Mouse (Mus musculus) liver, embryonic 13.5 days (tissue): ENCODE measurements around the gene Dpysl5. TPM values are rescaled to one million over a fixed set of nuclear protein-coding genes. Genes with fewer than 3 reads are reported as not detected.

Source experiments
- ATAC-seq: fragments of 200-750 bp; cut with Nextera tagmentation; 2 replicates; pipeline ENCODE4 v1.8.0; 2017; ENCODE audit warnings: low read depth, mild to moderate bottlenecking, moderate number of reproducible peaks, moderate library complexity
- DNase-seq: peaks from one replicate; pipeline ENCODE4 v3.0.0; 2022
- H3K27ac ChIP-seq: fragments of 300-500 bp; sonication (generic); 2 replicates; pipeline ENCODE4 v1.5.1; 2015; ENCODE audit warnings: moderate library complexity, mild to moderate bottlenecking, inconsistent platforms
- H3K27me3 ChIP-seq: fragments of 300-500 bp; sonication (generic); 2 replicates; pipeline ENCODE4 v1.6.1; 2015; ENCODE audit warnings: mild to moderate bottlenecking, inconsistent platforms
- H3K36me3 ChIP-seq: fragments of 300-500 bp; sonication (generic); 2 replicates; pipeline ENCODE4 v1.6.1; 2015; ENCODE audit warnings: mild to moderate bottlenecking, inconsistent platforms
- H3K4me1 ChIP-seq: fragments of 300-500 bp; sonication (generic); replicated peaks from 2 replicates; pipeline ENCODE4 v1.6.1; 2015; ENCODE audit warnings: inconsistent platforms
- H3K4me2 ChIP-seq: fragments of 300-500 bp; sonication (generic); 2 replicates; pipeline ENCODE4 v1.6.1; 2015; ENCODE audit warnings: inconsistent platforms, mild to moderate bottlenecking, moderate library complexity
- H3K4me3 ChIP-seq: fragments of 300-500 bp; sonication (generic); replicated peaks from 2 replicates; pipeline ENCODE4 v1.5.1; 2015; ENCODE audit warnings: mild to moderate bottlenecking, inconsistent platforms
- H3K9ac ChIP-seq: fragments of 300-500 bp; sonication (generic); 2 replicates; pipeline ENCODE4 v1.6.1; 2015; ENCODE audit warnings: mild to moderate bottlenecking, inconsistent platforms
- H3K9me3 ChIP-seq: fragments of 300-500 bp; sonication (generic); replicated peaks from 2 replicates; pipeline ENCODE4 v1.6.1; 2016; ENCODE audit warnings: inconsistent platforms
- WGBS: fragments of 180-500 bp; shearing (Covaris S2); methylation state at CpG from one replicate; pipeline ENCODE4 v1.1.7; 2015; ENCODE audit not compliant: insufficient replicate concordance; 5-methylcytosine and 5-hydroxymethylcytosine counted together
- polyA plus RNA-seq: library from polyadenylated mRNA; unstranded; fragments of >200 nt; fragmentation: Nextera tagmentation; extraction: Ambion mirVana; gene quantifications from 2 replicates; pipeline ENCODE4 v1.2.1, GENCODE M21; 2015

Dpysl5 gene
- polyA plus RNA-seq, 1 experiment from 2014 or later, result 0.33 TPM

GRCm38 (mm10) chr5:30833416-30833815, 122.1 kb downstream of the Dpysl5 start:
- Histone ChIP-seq H3K36me3 (no peaks in the 10 kb centered on the region; the same call in 1 of the 2 replicates), H3K4me2 (no peak overlapping the region), H3K4me1 (no peaks in the 10 kb centered on the region), H3K9ac (no peak overlapping the region), H3K9me3 (no peaks in the 10 kb centered on the region), H3K27ac (no peak overlapping the region), H3K4me3 (no peak overlapping the region), H3K27me3 (no peaks in the 10 kb centered on the region)
- DNase-seq (no peak), ATAC-seq (no peak)
- 57% methylated on average over 3 of the region's 3 CpGs for WGBS

DNA sequence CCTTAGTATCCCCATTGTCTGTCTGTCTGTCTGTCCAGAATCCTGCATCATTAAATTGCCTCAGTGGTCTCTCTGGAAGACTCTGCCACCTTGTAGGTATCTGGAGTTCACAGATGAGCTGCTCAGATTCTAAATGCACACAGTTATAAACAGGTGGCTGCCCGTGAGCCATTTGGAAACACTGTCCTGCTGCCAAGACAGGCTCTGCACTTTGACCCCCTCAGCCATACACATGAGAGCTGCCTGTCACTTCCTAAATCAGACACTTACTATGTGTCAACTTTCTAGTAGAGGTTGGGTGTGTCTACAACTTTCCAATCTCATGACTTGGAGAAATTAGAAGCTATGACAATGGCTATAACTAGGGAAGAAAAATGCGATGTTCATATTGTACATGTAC, 128.4 kb downstream of the Dpysl5 start:
- no peak overlapping the region for H3K4me3 ChIP-seq
- no peak overlapping the region for H3K4me2 ChIP-seq
- H3K27ac ChIP-seq, result no peak overlapping the region
- no peaks in the 10 kb centered on the region; the same call in 1 of the 2 replicates for H3K36me3 ChIP-seq
- no peaks in the 10 kb centered on the region; the same call in 1 of the 2 replicates for H3K4me1 ChIP-seq
- no peak for ATAC-seq
- no peaks in the 10 kb centered on the region for H3K27me3 ChIP-seq
- no peak overlapping the region for H3K9ac ChIP-seq
- no peak for DNase-seq
- 60% methylated on average over 2 of the region's 2 CpGs for WGBS
- no peaks in the 10 kb centered on the region for H3K9me3 ChIP-seq

DNA sequence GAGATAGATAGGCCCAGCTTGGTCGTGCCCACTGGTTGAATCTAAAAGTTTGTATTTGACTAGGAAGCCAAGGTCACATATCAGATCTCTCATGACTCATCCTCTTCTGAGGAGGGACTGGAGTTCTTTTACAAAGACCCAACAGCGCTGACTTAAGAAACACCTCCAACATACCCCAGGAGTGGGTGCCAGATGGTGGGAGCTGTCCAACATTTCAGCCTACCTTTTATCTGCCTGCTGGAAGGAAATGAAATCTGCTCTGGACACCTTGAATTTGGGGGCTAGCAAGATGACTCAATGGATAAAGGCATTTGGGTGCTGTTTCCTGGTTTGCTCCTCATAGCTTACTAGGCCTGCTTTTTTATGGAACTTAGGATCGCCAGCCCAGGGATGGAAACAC, 130.5 kb downstream of the Dpysl5 start:
- Histone ChIP-seq H3K4me3 (no peak overlapping the region), H3K27ac (no peak overlapping the region), H3K4me2 (no peak overlapping the region), H3K27me3 (no peaks in the 10 kb centered on the region), H3K9ac (no peak overlapping the region), H3K36me3 (no peaks in the 10 kb centered on the region; the same call in 1 of the 2 replicates), H3K9me3 (no peaks in the 10 kb centered on the region), H3K4me1 (no peaks in the 10 kb centered on the region; the same call in 1 of the 2 replicates)
- ATAC-seq (no peak), DNase-seq (no peak)
- WGBS, result 32% methylated on average over 3 of the region's 3 CpGs

Other genes starting within 250 kb of the Dpysl5 start
- 0.02 TPM in 1 of 2 replicates, not detected in the other for gene Otof, start 249.6 kb upstream of the Dpysl5 start, polyA plus RNA-seq
- gene 1700001C02Rik, start 245.5 kb upstream of the Dpysl5 start, polyA plus RNA-seq, result not detected in 2 replicates
- not detected in 2 replicates for gene Cib4, start 165.7 kb upstream of the Dpysl5 start, polyA plus RNA-seq
- 0.13 and 0.30 TPM in 2 replicates for gene Kcnk3, start 123.4 kb upstream of the Dpysl5 start, polyA plus RNA-seq
- 10.2 and 10.6 TPM in 2 replicates for gene Slc35f6, start 63.6 kb upstream of the Dpysl5 start, polyA plus RNA-seq
- 229 and 232 TPM in 2 replicates for gene Cenpa, start 44.8 kb upstream of the Dpysl5 start, polyA plus RNA-seq
- 2.1 and 2.4 TPM in 2 replicates for gene Mapre3, start 103.1 kb downstream of the Dpysl5 start, polyA plus RNA-seq
- gene Tmem214, start 156.4 kb downstream of the Dpysl5 start, polyA plus RNA-seq, result 40.8 and 47.7 TPM in 2 replicates
- 4.3 and 5.3 TPM in 2 replicates for gene Agbl5, start 177.1 kb downstream of the Dpysl5 start, polyA plus RNA-seq
- 342 and 377 TPM in 2 replicates for gene Ost4, start 196.2 kb downstream of the Dpysl5 start, polyA plus RNA-seq
- gene Emilin1, start 201.8 kb downstream of the Dpysl5 start, polyA plus RNA-seq, result 41.6 and 42.7 TPM in 2 replicates
- 33.9 and 37.6 TPM in 2 replicates for gene Khk, start 209.9 kb downstream of the Dpysl5 start, polyA plus RNA-seq
- gene Cgref1, start 234.0 kb downstream of the Dpysl5 start, polyA plus RNA-seq, result 5.4 and 5.6 TPM in 2 replicates
- gene Preb, start 248.8 kb downstream of the Dpysl5 start, polyA plus RNA-seq, result 91.6 and 97.5 TPM in 2 replicates